Mouse (Mus musculus) erythroblast, embryonic 14.5 days (primary cell): ENCODE results near the gene Itk.

Source experiments
- GATA1 ChIP-seq: IDR thresholded peaks from 2 replicates; pipeline ENCODE4 v1.6.1; 2012; ENCODE audit warnings: low read length, inconsistent platforms, mixed read lengths
- TAL1 ChIP-seq: IDR thresholded peaks from 3 replicates; pipeline ENCODE4 v1.6.1; 2012; ENCODE audit warnings: low read length, inconsistent platforms, mixed read lengths

GRCm38 (mm10) chr11:46396860-46397179 is 7.5 kb upstream of the Itk start:
- no peak for TF ChIP-seq TAL1
- TF ChIP-seq GATA1, result no peak
